28 mouse cellular contexts compared by ENCODE assay signal in genomic region chr12:84033302-84033701, GRCm38 (mm10). TPM values are rescaled to one million over a fixed set of nuclear protein-coding genes. Genes with fewer than 3 reads are reported as not detected.
A peak's percentile ranks its signal among the peaks of the same experiment; 100 is the strongest.
DNase-seq lines count a peak whose midpoint lies in the region; ATAC-seq and TF ChIP-seq lines count a peak whose summit lies in the region.
"Not testable (repeated sequence)": the region's sequence is repeated elsewhere in the genome, so short reads cannot be mapped to it uniquely, and the experiment has no call there.
"Had no signal": no experiment of that assay in that cellular context is flagged by ENCODE, and none has a peak within 500 bp of the region (broad histone marks: within the 10 kb centered on the region; RNA-seq: fewer than 3 reads in every experiment).

No protein-coding gene starts in this region.

- H3K4me1 ChIP-seq in heart, embryonic 14.5 days (ENCODE audit: control insufficient read depth in 2 of 2, insufficient read depth in 2 of 2, low read length in 2 of 2); liver, postnatal 0 days (ENCODE audit: insufficient read depth): not testable (repeated sequence)
- H3K4me1 ChIP-seq in kidney, adult 2 months (ENCODE audit: control insufficient read depth, insufficient read depth, low read length): peaks cover 10% of the 10 kb centered on the region; the same call in 1 of the 2 replicates
- peaks cover 15% of the 10 kb centered on the region for H3K4me1 ChIP-seq in liver, adult 2 months (ENCODE audit: control insufficient read depth, insufficient read depth, low read length)

- DNase-seq in ES-CJ7 (ENCODE audit: low read depth, low spot score) (peak; percentile 27), ZHBTc4 (ENCODE audit: low read depth, low spot score) (peak; percentile 32)
- peak; percentile 52 for DNase-seq in kidney, adult 2 months
- not testable (repeated sequence) for DNase-seq in liver, adult 2 months (ENCODE audit: extremely low read depth, low read depth, low spot score); liver, postnatal 0 days

- H3K79me2 ChIP-seq in liver, adult 2 months (ENCODE audit: control insufficient read depth, insufficient read depth, low read length): not testable (repeated sequence)

- not testable (repeated sequence) for H3K27ac ChIP-seq in heart, embryonic 14.5 days (replicated peaks in 1 of 2; ENCODE audit: control insufficient read depth in 1 of 2, insufficient read depth in 1 of 2, low read depth in 2 of 2, low read length in 2 of 2); kidney, adult 2 months (ENCODE audit: insufficient read depth, low read depth, low read length); liver, postnatal 0 days (ENCODE audit: low read depth)
- H3K27ac ChIP-seq in liver, adult 2 months (replicated peaks; ENCODE audit: insufficient read depth, low read depth, low read length): peak overlapping the region; percentile 67; the same call in 1 of the 2 replicates

- 76% methylated on average over 2 of the region's 2 CpGs for WGBS in heart, embryonic 14.5 days
- 73% methylated on average over 2 of the region's 2 CpGs for WGBS in kidney, adult 2 months
- 49% methylated on average over 2 of the region's 2 CpGs for WGBS in liver, adult 2 months
- WGBS in liver, postnatal 0 days (ENCODE audit: insufficient replicate concordance): 39% methylated on average over 2 of the region's 2 CpGs

- not testable (repeated sequence) for TF ChIP-seq POLR2A in kidney, adult 2 months (IDR thresholded peaks at IDR 0.05; ENCODE audit: low read depth, low read length); liver, adult 2 months (IDR thresholded peaks at IDR 0.05; ENCODE audit: extremely low read depth, insufficient read depth, low read length)

- not testable (repeated sequence) for H3K9ac ChIP-seq in heart, embryonic 14.5 days (ENCODE audit: low read length); liver, adult 2 months (ENCODE audit: low read depth, low read length); liver, postnatal 0 days (replicated peaks)

- ATAC-seq in heart, embryonic 14.5 days (ENCODE audit: insufficient number of reproducible peaks, insufficient read depth, low FRiP score, low read depth): peak; percentile 35; the same call in 1 of the 2 replicates
- peak; percentile 38 for ATAC-seq in liver, postnatal 0 days

- H3K4me3 ChIP-seq in heart, embryonic 14.5 days (ENCODE audit: control insufficient read depth in 1 of 2, insufficient read depth in 1 of 2, low read depth in 1 of 2, low read length in 2 of 2); kidney, adult 2 months (ENCODE audit: insufficient read depth, low read depth, low read length); liver, adult 2 months (ENCODE audit: insufficient read depth, low read depth, low read length); liver, postnatal 0 days (ENCODE audit: low read depth, low read length): not testable (repeated sequence)

- H3K9me3 ChIP-seq in heart, embryonic 14.5 days (ENCODE audit: control insufficient read depth, low read length); liver, postnatal 0 days (ENCODE audit: low read length): not testable (repeated sequence)

- not testable (repeated sequence) for TF ChIP-seq EP300 in liver, postnatal 0 days (IDR thresholded peaks at IDR 0.05; ENCODE audit: low read depth)

- H3K27me3 ChIP-seq in heart, embryonic 14.5 days (ENCODE audit: control insufficient read depth, insufficient read depth, low read length); kidney, adult 2 months (replicated peaks; ENCODE audit: control insufficient read depth, insufficient read depth, low read length); liver, adult 2 months (ENCODE audit: control insufficient read depth, insufficient read depth, low read length); liver, postnatal 0 days (ENCODE audit: insufficient read depth, low read length): not testable (repeated sequence)

- not testable (repeated sequence) for H3K36me3 ChIP-seq in heart, embryonic 14.5 days (ENCODE audit: control insufficient read depth, insufficient read depth, low read length); kidney, adult 2 months (ENCODE audit: control insufficient read depth, insufficient read depth, low read length); liver, adult 2 months (ENCODE audit: control insufficient read depth, insufficient read depth, low read length); liver, postnatal 0 days (replicated peaks; ENCODE audit: insufficient read depth, low read length)

- TF ChIP-seq CTCF in kidney, adult 2 months (conservative IDR thresholded peaks at IDR 0.05; ENCODE audit: insufficient read depth, insufficient read length, low read depth, low read length); liver, adult 2 months (IDR thresholded peaks at IDR 0.05; ENCODE audit: low read depth, low read length); liver, postnatal 0 days (IDR thresholded peaks at IDR 0.05; ENCODE audit: low read depth): not testable (repeated sequence)

- not testable (repeated sequence) for H3K4me2 ChIP-seq in heart, embryonic 14.5 days (ENCODE audit: low read length); liver, postnatal 0 days (ENCODE audit: low read depth, low read length)

RNA-seq across cellular contexts. Expression of gene Acot4, which starts 4.9 kb away (rescaled TPM):
- 0.30 and 0.32 TPM in 2 replicates for polyA plus RNA-seq in heart, embryonic 14.5 days (2014; fragmentation: Nextera tagmentation; extraction: Ambion mirVana)
- polyA plus RNA-seq in kidney, adult 2 months (2012; rRNA removed): 47.8 and 63.5 TPM in 2 replicates
- 43.4 and 53.4 TPM in 2 replicates for total RNA-seq in liver, adult 2 months (2014; rRNA removed)
- 44.7 and 71.6 TPM in 2 replicates for polyA plus RNA-seq in liver, adult 2 months (2012; rRNA removed)
- 29.0 and 35.0 TPM in 2 replicates for polyA plus RNA-seq in liver, postnatal 0 days (2015; fragmentation: Nextera tagmentation; extraction: Ambion mirVana)
- polyA plus RNA-seq: activated CD4-positive, CD25-positive, alpha-beta regulatory T cell, adult 4 months had no signal

RNA-seq across cellular contexts. Expression of gene Gm49366, which starts 5.4 kb away (rescaled TPM):
- polyA plus RNA-seq in heart, embryonic 14.5 days (2014; fragmentation: Nextera tagmentation; extraction: Ambion mirVana): not detected in 2 replicates
- polyA plus RNA-seq in kidney, adult 2 months (2012; rRNA removed): 0.35 TPM in 1 of 2 replicates, not detected in the other
- total RNA-seq in liver, adult 2 months (2014; rRNA removed): not detected in 2 replicates
- polyA plus RNA-seq in liver, adult 2 months (2012; rRNA removed): not detected in 2 replicates
- not detected in 2 replicates for polyA plus RNA-seq in liver, postnatal 0 days (2015; fragmentation: Nextera tagmentation; extraction: Ambion mirVana)
- total RNA-seq: adrenal gland, postnatal 25 days; ES-E14; gastrocnemius, adult 18-20 months; gastrocnemius, postnatal 10 days; gastrocnemius, postnatal 36 days; heart, postnatal 10 days had no signal
- polyA plus RNA-seq: activated CD4-positive, CD25-positive, alpha-beta regulatory T cell, adult 4 months; C2C12; CD4-positive, CD25-positive, alpha-beta regulatory T cell, adult 4 months; embryonic facial prominence, embryonic 11.5 days; embryonic facial prominence, embryonic 14.5 days; forebrain, embryonic 10.5 days; forebrain, embryonic 13.5 days; forebrain, embryonic 16.5 days; heart, embryonic 11.5 days; heart, embryonic 15.5 days; hindbrain, embryonic 10.5 days; hindbrain, embryonic 13.5 days; hindbrain, embryonic 16.5 days; intestine, embryonic 15.5 days had no signal

RNA-seq across cellular contexts. Expression of gene Acot3, which starts 18.6 kb away (rescaled TPM):
- polyA plus RNA-seq in heart, embryonic 14.5 days (2014; fragmentation: Nextera tagmentation; extraction: Ambion mirVana): 0.72 and 1.0 TPM in 2 replicates
- 30.7 and 37.0 TPM in 2 replicates for polyA plus RNA-seq in kidney, adult 2 months (2012; rRNA removed)
- total RNA-seq in liver, adult 2 months (2014; rRNA removed): 45.4 and 58.2 TPM in 2 replicates
- polyA plus RNA-seq in liver, adult 2 months (2012; rRNA removed): 33.7 and 59.9 TPM in 2 replicates
- 37.2 and 43.0 TPM in 2 replicates for polyA plus RNA-seq in liver, postnatal 0 days (2015; fragmentation: Nextera tagmentation; extraction: Ambion mirVana)
- total RNA-seq: adrenal gland, postnatal 25 days; gastrocnemius, adult 18-20 months; gastrocnemius, postnatal 10 days; gastrocnemius, postnatal 36 days had no signal
- polyA plus RNA-seq: activated CD4-positive, CD25-positive, alpha-beta regulatory T cell, adult 4 months; C2C12; CD4-positive, CD25-positive, alpha-beta regulatory T cell, adult 4 months had no signal

RNA-seq across cellular contexts. Expression of gene Acot1, which starts 24.0 kb away (rescaled TPM):
- 30.0 and 31.9 TPM in 2 replicates for polyA plus RNA-seq in heart, embryonic 14.5 days (2014; fragmentation: Nextera tagmentation; extraction: Ambion mirVana)
- 67.8 and 73.1 TPM in 2 replicates for polyA plus RNA-seq in kidney, adult 2 months (2012; rRNA removed)
- total RNA-seq in liver, adult 2 months (2014; rRNA removed): 26.1 and 30.8 TPM in 2 replicates
- 24.5 and 40.9 TPM in 2 replicates for polyA plus RNA-seq in liver, adult 2 months (2012; rRNA removed)
- polyA plus RNA-seq in liver, postnatal 0 days (2015; fragmentation: Nextera tagmentation; extraction: Ambion mirVana): 87.8 and 106 TPM in 2 replicates
- polyA plus RNA-seq: activated CD4-positive, CD25-positive, alpha-beta regulatory T cell, adult 4 months; CD4-positive, CD25-positive, alpha-beta regulatory T cell, adult 4 months had no signal

RNA-seq across cellular contexts. Expression of gene Acot5, which starts 35.8 kb away (rescaled TPM):
- polyA plus RNA-seq in heart, embryonic 14.5 days (2014; fragmentation: Nextera tagmentation; extraction: Ambion mirVana): not detected in 2 replicates
- 0.12 and 0.16 TPM in 2 replicates for polyA plus RNA-seq in kidney, adult 2 months (2012; rRNA removed)
- total RNA-seq in liver, adult 2 months (2014; rRNA removed): not detected in 2 replicates
- 0.06 TPM in 1 of 2 replicates, not detected in the other for polyA plus RNA-seq in liver, adult 2 months (2012; rRNA removed)
- polyA plus RNA-seq in liver, postnatal 0 days (2015; fragmentation: Nextera tagmentation; extraction: Ambion mirVana): 0.37 and 0.54 TPM in 2 replicates
- total RNA-seq: ES-E14; gastrocnemius, adult 18-20 months; gastrocnemius, postnatal 36 days; heart, adult 8-10 months; heart, postnatal 10 days; heart, postnatal 36 days had no signal
- polyA plus RNA-seq: activated CD4-positive, CD25-positive, alpha-beta regulatory T cell, adult 4 months; C2C12; CD4-positive, CD25-positive, alpha-beta regulatory T cell, adult 4 months; embryonic facial prominence, embryonic 11.5 days; embryonic facial prominence, embryonic 14.5 days; forebrain, embryonic 10.5 days; forebrain, embryonic 13.5 days; heart, embryonic 11.5 days; heart, embryonic 15.5 days; hindbrain, embryonic 13.5 days; intestine, embryonic 15.5 days had no signal

Comparison
In these comparisons a context has a peak if more than half of its experiments do, and no peak if none do; other contexts are left out.
1. RNA of gene Acot4, which starts 4.9 kb away (polyA plus RNA-seq): 47.8 to 63.5 TPM in kidney, adult 2 months, 44.7 to 71.6 TPM in liver, adult 2 months and 29.0 to 35.0 TPM in liver, postnatal 0 days; 0.30 to 0.32 TPM in heart, embryonic 14.5 days; every median in the first group is over 10 times any median in the second.
2. RNA of gene Acot3, which starts 18.6 kb away (polyA plus RNA-seq): 37.2 to 43.0 TPM in liver, postnatal 0 days, 33.7 to 59.9 TPM in liver, adult 2 months and 30.7 to 37.0 TPM in kidney, adult 2 months; 0.72 to 1.0 TPM in heart, embryonic 14.5 days; every median in the first group is over 10 times any median in the second.